Mouse (Mus musculus): ENCODE results near the gene Tex52.
A peak's percentile ranks its signal among the peaks of the same experiment; 100 is the strongest.

Tex52 gene

GRCm38 (mm10) chr6:128381254-128381653 lies 6.0 kb downstream of the Tex52 start:
- DNase-seq: no peak

DNA sequence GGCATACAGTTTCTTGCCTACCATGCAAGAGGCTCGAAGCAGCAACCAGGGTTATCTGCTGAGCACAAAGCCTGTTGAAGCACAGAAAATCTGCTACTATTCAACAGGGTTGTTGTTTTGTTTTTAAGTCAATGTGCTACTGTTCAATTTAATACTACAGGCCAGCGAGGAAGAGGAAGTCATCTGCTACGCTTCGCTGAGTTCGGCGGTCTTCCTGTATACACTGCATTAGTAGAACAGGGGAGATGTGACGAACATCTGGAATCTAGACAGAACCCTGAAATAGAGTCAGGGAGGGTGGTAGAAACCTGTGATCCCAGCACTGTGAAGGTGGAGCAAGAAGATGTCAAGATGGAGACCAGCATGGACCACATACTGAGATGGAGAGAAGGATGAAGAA lies 8.5 kb downstream of the Tex52 start:
- no peak for DNase-seq

- no peak for DNase-seq
Measured at GRCm38 (mm10) chr6:128385026-128385425, 9.8 kb downstream of the Tex52 start.

DNA sequence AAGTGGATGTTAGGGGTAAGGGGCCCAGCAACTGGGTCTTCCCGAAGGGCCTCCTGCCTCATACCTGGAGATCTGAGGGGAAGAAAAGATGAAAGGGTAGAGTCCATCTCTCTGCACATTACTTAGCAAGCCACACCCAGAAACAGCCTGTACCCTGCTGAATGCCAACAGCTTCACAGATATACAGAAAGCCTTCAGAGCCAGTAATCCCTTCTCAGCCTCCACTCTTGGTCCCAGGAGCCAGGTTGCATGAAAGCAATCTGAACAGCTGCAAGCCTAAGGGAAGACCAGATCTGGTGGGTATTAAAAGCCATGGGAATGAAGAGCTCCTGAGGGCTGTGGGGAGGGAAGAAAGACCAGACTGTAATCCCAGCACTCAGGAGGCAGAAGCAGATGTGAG lies 13.9 kb downstream of the Tex52 start:
- no peak for DNase-seq

DNA sequence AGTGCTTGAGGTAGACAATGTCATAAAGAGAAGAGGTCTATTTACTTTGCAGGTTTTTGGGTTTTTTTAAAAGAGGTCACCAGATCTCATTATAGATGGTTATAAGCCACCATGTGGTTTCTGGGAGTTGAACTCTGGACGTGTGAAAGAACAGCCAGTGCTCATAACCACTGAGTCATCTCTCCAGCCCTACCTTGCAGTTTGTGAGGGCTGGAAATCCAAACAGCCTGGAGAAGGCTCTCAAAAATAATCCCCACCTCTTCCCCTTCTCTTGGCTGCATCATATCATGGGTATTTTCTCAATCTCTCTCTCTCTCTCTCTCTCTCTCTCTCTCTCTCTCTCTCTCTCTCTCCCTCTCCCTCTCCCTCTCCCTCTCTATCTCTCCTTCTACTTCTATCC lies 15.4 kb downstream of the Tex52 start:
- DNase-seq: no peak

GRCm38 (mm10) chr6:128397574-128398261 lies 22.5 kb downstream of the Tex52 start:
- DNase-seq: no peak

GRCm38 (mm10) chr6:128398996-128399395 lies 23.7 kb downstream of the Tex52 start, which contains the start of gene Nrip2:
Gene Nrip2, plus strand, starts transcription at chr6:128399296.
- no peak for DNase-seq

DNA sequence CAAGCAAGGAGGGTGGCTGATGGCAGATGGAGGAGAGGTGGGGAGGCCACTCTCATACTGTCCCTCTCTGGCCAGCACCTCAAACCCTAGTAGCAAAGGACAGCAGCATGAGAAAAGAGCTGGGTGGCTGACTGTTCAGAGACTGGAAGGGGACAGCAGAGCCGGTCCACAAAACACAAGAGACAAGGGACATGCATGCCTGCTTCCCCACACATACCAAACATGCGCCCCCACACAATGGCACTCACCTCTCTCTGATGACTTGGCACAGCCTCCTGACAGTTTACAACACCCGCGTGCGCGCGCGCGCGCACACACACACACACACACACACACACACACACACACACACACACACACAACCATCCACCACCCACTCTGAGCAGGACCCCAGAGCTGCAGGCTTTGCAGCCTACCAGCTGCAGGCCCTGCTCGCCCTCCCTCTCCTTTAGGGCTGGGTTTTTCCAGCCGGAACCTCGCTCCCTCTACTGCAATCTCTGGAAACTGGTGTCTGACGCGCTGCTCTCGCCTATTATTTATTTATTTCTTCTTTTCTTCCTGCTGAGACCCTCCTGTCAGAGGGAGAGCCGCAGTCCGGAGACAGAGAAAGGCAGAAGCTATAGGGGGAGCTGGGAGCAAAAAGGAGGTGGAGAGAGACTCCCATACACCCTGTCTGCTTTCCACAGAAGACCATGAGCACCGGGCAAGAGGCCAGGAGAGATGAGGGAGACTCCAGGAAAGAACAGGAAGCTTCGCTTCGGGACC lies 24.3 kb downstream of the Tex52 start:
- DNase-seq: peak; percentile 72 to 80

GRCm38 (mm10) chr6:128404708-128405107 lies 29.5 kb downstream of the Tex52 start:
- DNase-seq: peak in 1 of 2 experiments; percentile 27

GRCm38 (mm10) chr6:128408544-128409125 lies 33.4 kb downstream of the Tex52 start:
- DNase-seq: no peak

- no peak for DNase-seq
Measured at GRCm38 (mm10) chr6:128410305-128410704, 35.0 kb downstream of the Tex52 start.

DNA sequence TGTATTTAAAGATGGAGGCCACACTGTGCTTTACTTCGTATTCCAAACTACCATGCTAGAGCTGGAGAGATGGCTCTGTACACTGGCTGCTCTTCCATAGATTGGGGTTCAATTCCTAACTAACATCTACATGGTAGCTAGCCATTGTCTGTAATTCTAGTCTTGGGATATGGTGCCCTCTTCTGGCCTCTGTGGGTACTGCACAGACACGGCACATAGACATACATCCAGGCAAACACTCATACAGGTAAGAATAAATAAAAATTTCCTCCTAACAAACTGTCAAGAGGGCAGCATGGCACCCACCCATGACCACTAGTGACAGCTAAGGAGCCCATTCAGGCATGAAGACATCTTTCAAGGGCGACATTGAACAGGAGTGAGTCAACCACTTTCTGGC lies 35.9 kb downstream of the Tex52 start:
- DNase-seq: peak; percentile 83 to 90

DNA sequence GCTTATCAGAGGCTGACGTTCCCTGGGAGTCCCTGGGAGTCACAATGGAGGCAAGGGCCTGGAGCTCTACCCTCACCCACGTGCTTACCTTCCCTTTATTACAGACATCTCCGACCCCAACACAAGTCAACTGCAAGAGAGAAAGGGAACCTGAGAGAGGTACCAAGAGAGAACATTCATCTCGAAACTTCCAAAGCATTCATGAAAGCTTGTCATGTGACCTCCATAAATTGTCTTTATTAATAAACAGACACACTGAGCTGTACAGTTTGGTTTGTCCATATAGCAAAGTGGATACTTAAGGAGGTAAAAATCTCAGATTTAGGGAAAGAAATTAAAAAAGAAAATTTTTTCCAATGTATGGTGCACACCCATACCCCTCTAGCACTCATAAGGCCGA lies 40.9 kb downstream of the Tex52 start:
- no peak for DNase-seq

- no peak for DNase-seq
Measured at GRCm38 (mm10) chr6:128418076-128418475, 42.8 kb downstream of the Tex52 start.

DNA sequence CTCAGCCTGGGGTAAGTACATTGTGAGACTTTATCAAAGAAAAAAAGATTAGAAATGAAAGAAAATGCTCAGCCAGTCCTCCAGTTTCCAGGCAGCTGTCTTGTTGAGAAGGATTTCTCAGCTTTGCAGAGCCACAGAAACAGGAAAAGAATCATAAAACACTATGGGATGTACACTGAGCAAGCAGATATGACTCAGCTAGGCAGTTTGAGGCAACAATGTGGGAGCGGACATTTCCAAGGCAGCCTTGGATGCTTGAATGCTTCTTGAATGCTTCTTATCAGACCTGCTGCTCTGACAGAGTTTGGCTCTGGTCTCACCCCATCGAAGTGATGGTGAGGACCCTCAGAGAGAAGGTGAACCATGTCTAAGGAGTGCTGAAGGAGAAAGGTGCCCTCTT lies 45.8 kb downstream of the Tex52 start:
- no peak for DNase-seq

- no peak for DNase-seq
Measured at GRCm38 (mm10) chr6:128421480-128421879, 46.2 kb downstream of the Tex52 start.

GRCm38 (mm10) chr6:128423496-128424268 lies 48.4 kb downstream of the Tex52 start:
- peak; percentile 31 to 49 for DNase-seq

DNA sequence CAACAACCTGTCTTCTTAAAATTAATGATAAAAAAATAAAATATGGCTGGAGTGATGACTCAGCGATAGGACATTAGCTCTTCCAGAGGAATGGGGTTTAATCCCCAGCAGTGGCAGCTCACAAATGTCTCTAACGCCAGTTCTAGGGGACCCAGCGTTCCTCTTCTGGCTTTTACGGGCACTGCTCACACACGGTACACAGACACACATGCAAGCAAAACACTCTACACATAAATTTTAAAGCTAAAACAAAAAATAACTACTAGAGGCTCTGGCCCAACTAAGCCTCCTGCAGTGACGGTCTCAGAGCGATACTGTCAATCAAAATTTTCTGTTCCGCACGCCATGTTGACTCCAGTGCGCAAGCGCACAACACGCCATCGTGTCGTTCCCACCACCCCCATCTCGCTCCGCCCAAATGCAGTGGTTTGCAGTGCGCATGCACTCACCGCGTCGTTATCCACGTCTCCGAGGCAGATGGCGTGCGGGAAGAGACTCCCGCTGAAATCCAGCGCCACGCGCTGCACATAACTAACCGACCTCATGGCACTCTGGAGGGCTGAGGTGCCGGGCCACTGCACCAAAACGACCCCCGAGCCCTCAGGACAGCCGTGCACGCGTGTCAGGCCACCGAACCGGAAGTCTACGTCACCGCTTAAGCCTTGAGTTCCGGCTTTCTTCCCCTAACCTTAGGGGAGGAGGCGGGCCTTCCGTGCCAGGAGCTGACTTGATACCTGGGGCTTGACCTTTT lies 49.2 kb downstream of the Tex52 start, which contains the start of gene Itfg2:
TSS of gene Itfg2 (minus strand) at position 663 of the 751 bp plus-strand sequence.
- DNase-seq: peak; percentile 97 to 98

GRCm38 (mm10) chr6:128425046-128425445 lies 49.8 kb downstream of the Tex52 start:
- DNase-seq: peak; percentile 35 to 43

DNA sequence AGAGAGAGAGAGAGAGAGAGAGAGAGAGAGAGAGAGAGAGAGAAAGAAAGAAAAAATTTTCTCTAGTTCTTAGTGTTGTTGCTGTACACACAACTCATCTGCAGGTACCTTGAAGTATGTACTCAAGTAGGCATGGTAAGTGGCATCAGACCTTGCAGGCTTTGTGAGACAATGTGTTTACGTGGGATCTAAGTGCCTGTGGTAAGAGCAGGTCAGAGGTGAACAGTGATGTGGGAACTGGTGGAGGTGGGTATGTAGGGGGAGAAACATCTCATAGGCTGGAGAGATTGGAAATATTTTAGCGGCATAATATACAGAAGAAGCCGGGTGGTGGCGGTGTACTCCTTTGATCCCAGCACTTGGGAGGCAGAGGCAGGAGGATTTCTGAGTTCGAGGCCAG lies 52.3 kb downstream of the Tex52 start:
- DNase-seq: no peak

DNA sequence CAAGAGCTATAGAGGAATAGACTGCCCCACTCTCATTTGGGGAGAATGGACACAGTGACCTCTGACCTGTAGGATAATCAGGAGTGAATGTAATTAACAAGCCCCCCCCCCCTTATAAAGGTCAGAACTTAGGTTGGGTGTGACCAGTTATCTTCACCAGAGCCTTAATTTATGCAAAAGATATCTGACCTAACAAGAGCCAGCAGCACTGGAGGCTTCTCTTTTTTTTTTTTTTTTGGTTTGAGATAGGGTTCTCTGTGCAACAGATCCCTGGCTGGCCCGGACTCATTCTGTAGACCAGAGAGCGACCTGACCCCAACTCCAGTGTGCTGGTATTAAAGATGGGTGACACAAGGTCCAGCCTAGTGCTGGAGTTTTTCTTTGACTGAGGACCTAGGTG lies 54.0 kb downstream of the Tex52 start:
- DNase-seq: no peak

GRCm38 (mm10) chr6:128429826-128430225 lies 54.6 kb downstream of the Tex52 start:
- DNase-seq: no peak
